Mouse (Mus musculus) heart, postnatal 4 days (tissue): Measurements from ENCODE around the gene Zfp112. TPM values are rescaled to one million over a fixed set of nuclear protein-coding genes. Genes with fewer than 3 reads are reported as not detected.

Experiments used
- total RNA-seq, 2 experiments: library from RNA; stranded (reverse); gene quantifications; 2 replicates each; pipeline ENCODE4 v1.2.3; 2021

Zfp112 gene
- total RNA-seq, 2 experiments from 2014 or later = 2.2 to 3.4 TPM

Other genes with a start within 250 kb of the Zfp112 start
- gene Vmn1r177, start 245.9 kb upstream of the Zfp112 start, total RNA-seq = not detected
- gene Vmn1r178, start 220.3 kb upstream of the Zfp112 start, total RNA-seq = not detected
- gene Vmn1r179, start 185.3 kb upstream of the Zfp112 start, total RNA-seq = not detected
- gene Vmn1r180, start 161.7 kb upstream of the Zfp112 start, total RNA-seq = not detected
- gene Vmn1r181, start 137.7 kb upstream of the Zfp112 start, total RNA-seq = not detected
- gene V1rd19, start 110.6 kb upstream of the Zfp112 start, total RNA-seq = not detected
- not detected for gene Vmn1r183, start 59.1 kb upstream of the Zfp112 start, total RNA-seq
- gene Zfp180, start 30.4 kb upstream of the Zfp112 start, total RNA-seq = 10 to 100 TPM; 11.1 to 11.3 TPM
- gene Zfp235, start 21.9 kb downstream of the Zfp112 start, total RNA-seq = 1 to 10 TPM; 4.1 to 5.1 TPM
- gene Zfp114, start 62.7 kb downstream of the Zfp112 start, total RNA-seq = under 1 TPM; 0.23 to 0.76 TPM
- 10 to 100 TPM in 1 of 2 experiments, 1 to 10 TPM in 1; 8.2 to 10.3 TPM for gene Zfp111, start 99.1 kb downstream of the Zfp112 start, total RNA-seq
- 1 to 10 TPM; 1.1 to 1.2 TPM for gene Zfp109, start 125.2 kb downstream of the Zfp112 start, total RNA-seq
- 1 to 10 TPM; 1.2 to 1.4 TPM for gene Zfp108, start 142.5 kb downstream of the Zfp112 start, total RNA-seq
- gene Zfp93, start 158.1 kb downstream of the Zfp112 start, total RNA-seq = 1 to 10 TPM; 3.7 to 4.8 TPM
- gene Zfp61, start 188.9 kb downstream of the Zfp112 start, total RNA-seq = 1 to 10 TPM; 4.2 to 6.6 TPM
- gene Zfp94, start 204.4 kb downstream of the Zfp112 start, total RNA-seq = 1 to 10 TPM; 1.0 to 1.8 TPM
- gene Tescl, start 221.6 kb downstream of the Zfp112 start, total RNA-seq = under 1 TPM; 0.32 to 0.33 TPM
- gene Lypd5, start 236.9 kb downstream of the Zfp112 start, total RNA-seq = not detected